Mouse (Mus musculus) lung, adult 2 months (tissue): Measurements from ENCODE around the gene Cdkn1c. TPM values are rescaled to one million over a fixed set of nuclear protein-coding genes. Genes with fewer than 3 reads are reported as not detected.

Source experiments
- DNase-seq: peaks from one replicate; pipeline ENCODE4 v3.0.0; 2022
- H3K4me1 ChIP-seq: fragments of 200-500 bp; 2 replicates; pipeline ENCODE4 v1.6.1; 2011; ENCODE audit warnings: low read length; ENCODE audit not compliant: control insufficient read depth, insufficient read depth
- H3K4me3 ChIP-seq: fragments of 200-500 bp; replicated peaks from 2 replicates; pipeline ENCODE3; 2011; ENCODE audit warnings: low read depth, mild to moderate bottlenecking, control low read depth, low read length; ENCODE audit errors: extremely low read depth
- CTCF ChIP-seq: fragments of 200-500 bp; IDR thresholded peaks from 2 replicates; pipeline ENCODE4 v1.5.1; 2011; ENCODE audit warnings: mild to moderate bottlenecking, low read length, control low read depth; ENCODE audit not compliant: insufficient read depth
- POLR2A ChIP-seq: fragments of 200-500 bp; IDR thresholded peaks from 2 replicates; pipeline ENCODE4 v1.6.1; 2011; ENCODE audit warnings: low read depth, mild to moderate bottlenecking, control low read depth, low read length, borderline replicate concordance; ENCODE audit errors: extremely low read depth
- WGBS: fragments of 180-500 bp; shearing (Covaris S2); methylation state at CpG from one replicate; pipeline ENCODE4 v1.1.7; 2018; 5-methylcytosine and 5-hydroxymethylcytosine counted together
- polyA plus RNA-seq: library from polyadenylated mRNA; depleted of rRNA; stranded (reverse); fragments of >200 nt; gene quantifications from 2 replicates; pipeline ENCODE4 v1.2.3, GENCODE M21; 2012

Gene Cdkn1c
- polyA plus RNA-seq, 1 experiment = 31.6 TPM

DNA sequence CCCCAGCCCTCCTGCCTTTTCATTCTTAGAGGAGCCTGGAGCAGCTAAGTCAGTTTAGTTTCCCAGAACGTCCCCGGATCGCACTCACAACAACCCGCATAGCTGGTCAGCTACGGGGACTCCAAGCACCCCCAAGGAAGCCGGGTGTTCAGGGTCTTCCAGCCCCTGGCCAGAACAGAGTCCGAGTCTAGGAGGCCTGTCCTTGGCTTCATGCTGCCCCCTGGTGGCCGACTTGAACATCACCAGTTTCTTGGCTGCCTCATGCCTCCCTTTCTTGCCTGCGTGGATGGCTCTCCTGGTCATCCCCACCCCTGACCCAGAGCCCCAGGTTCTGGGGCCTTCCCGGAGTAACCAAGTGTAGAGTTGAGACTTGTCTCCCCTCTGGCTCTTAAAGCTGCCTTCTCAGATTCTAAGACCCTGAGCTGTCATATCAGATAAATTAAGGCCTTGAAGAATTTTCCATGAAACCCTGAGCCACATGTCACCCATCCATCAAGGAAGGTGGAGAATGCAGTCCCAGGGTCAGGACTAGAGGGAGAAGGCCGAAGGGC lies 3.1 kb upstream of the Cdkn1c start:
- TF ChIP-seq POLR2A = no peak
- peak; percentile 90 for TF ChIP-seq CTCF
- H3K4me3 ChIP-seq = no peak overlapping the region
- H3K4me1 ChIP-seq = peaks cover 4% of the 10 kb centered on the region; the same call in 1 of the 2 replicates
- peak; percentile 85 for DNase-seq
- WGBS = 29% methylated on average over 11 of the region's 11 CpGs

DNA sequence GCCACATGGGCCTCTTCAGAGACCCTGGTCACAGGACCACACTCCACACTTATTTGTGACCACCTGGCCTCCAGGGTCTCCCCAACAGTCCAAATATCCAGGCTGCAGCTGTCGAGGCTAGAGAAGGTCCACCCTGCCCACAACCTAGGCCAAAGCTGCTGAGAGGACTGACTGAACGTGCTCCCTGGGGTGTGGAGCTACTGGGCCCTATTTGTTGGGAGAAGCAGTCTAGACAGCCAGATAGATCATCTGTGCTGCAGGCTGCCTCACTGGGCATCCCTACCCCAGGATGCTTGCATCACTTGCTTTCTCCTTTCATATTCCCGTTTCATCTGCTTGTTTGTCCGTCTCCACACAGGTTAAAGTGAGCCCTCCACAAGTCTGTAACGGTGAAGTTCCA lies 1.7 kb upstream of the Cdkn1c start:
- no peak for DNase-seq
- no peak for TF ChIP-seq POLR2A
- WGBS = 84% methylated on average over 5 of the region's 5 CpGs
- Histone ChIP-seq H3K4me3 (no peak overlapping the region), H3K4me1 (peaks cover 4% of the 10 kb centered on the region; the same call in 1 of the 2 replicates)

DNA sequence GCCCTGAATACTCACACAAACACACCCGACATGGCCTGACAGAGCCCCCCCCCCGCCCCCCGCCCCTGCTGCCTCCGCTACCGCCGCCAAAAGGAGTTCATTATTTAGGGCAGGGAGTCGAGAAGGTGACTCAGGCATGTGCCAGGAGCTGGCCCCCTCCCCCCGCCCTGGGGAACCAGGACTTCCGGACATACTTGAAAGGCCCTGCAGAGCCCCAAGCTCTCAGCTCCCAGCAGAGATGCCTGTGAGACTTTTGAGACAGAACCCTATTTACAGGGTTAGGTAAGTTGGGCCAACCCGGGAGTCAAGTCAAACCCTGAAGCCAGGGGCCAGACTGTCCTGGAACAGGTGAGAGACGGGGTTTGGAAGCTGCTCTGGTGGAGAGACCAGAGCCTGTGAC lies 1.1 kb upstream of the Cdkn1c start:
- no peak overlapping the region for H3K4me3 ChIP-seq
- no peak for DNase-seq
- peaks cover 4% of the 10 kb centered on the region; the same call in 1 of the 2 replicates for H3K4me1 ChIP-seq
- 49% methylated on average over 11 of the region's 11 CpGs for WGBS
- no peak for TF ChIP-seq CTCF
- TF ChIP-seq POLR2A = no peak

DNA sequence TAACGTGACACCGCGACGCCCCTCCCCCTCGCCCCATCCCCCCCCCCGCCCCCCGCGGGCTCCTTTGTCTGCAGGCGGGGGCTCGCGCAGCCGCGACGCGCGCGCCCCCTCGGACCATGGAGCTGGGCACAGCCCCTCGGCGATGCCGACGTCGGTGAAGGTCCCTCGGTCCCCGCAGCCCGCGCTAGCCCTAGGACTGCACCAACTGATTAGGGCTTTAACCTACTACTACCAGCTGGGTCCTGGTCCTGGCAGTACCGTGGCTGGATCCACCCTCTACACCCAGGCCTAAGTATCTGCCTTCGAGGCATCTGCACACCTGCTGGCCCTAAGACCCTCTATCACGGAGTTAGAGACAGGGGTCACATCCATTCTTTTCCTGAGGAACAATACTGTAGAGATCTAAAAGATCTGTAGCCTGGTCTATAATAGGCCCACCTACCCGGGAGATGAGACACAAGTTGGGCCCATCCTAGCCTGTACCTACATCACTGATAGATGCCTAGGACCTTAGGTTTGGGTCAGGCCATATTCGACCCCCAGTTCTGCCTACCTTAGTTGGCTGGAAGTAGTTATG lies 532 bp upstream of the Cdkn1c start:
- WGBS = 43% methylated on average over 14 of the region's 32 CpGs
- TF ChIP-seq POLR2A (no peak), CTCF (no peak)
- H3K4me1 ChIP-seq = peaks cover 4% of the 10 kb centered on the region; the same call in 1 of the 2 replicates

DNA sequence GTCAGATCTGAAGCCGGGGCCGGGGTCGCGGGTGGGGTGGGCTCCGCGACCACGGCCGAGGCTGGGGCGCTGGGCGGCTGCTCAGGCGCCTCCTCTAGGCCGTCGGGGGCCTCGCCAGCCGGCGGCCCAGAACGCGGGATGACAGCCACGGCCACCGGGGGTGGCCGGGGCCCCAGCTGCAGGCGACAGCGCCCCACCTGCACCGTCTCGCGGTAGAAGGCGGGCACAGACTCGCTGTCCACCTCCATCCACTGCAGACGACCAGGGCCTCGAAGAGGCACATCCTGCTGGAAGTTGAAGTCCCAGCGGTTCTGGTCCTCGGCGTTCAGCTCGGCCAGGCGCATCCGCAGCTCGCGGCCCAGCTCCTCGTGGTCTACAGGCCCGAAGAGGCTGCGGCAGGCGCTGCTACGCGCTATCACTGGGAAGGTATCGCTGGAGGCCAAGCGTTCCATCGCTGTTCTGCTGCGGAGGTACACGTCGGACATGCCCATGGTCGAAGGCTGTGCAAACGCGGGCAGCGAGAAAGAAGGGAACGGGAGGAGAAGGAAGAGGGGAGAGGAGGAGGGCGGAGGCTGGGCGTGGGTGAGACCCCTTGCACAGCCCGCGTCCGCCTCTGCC lies 524 bp downstream of the Cdkn1c start:
- no peak for DNase-seq
- 43% methylated on average over 59 of the region's 60 CpGs for WGBS
- Histone ChIP-seq H3K4me3 (peak overlapping the region; percentile 53), H3K4me1 (peaks cover 4% of the 10 kb centered on the region; the same call in 1 of the 2 replicates)
- TF ChIP-seq POLR2A = no peak
- no peak for TF ChIP-seq CTCF

More for the DNA sequence above, 532 bp upstream of the Cdkn1c start:
- DNase-seq = peak; percentile 30
- H3K4me3 ChIP-seq = peak overlapping the region; percentile 42

DNA sequence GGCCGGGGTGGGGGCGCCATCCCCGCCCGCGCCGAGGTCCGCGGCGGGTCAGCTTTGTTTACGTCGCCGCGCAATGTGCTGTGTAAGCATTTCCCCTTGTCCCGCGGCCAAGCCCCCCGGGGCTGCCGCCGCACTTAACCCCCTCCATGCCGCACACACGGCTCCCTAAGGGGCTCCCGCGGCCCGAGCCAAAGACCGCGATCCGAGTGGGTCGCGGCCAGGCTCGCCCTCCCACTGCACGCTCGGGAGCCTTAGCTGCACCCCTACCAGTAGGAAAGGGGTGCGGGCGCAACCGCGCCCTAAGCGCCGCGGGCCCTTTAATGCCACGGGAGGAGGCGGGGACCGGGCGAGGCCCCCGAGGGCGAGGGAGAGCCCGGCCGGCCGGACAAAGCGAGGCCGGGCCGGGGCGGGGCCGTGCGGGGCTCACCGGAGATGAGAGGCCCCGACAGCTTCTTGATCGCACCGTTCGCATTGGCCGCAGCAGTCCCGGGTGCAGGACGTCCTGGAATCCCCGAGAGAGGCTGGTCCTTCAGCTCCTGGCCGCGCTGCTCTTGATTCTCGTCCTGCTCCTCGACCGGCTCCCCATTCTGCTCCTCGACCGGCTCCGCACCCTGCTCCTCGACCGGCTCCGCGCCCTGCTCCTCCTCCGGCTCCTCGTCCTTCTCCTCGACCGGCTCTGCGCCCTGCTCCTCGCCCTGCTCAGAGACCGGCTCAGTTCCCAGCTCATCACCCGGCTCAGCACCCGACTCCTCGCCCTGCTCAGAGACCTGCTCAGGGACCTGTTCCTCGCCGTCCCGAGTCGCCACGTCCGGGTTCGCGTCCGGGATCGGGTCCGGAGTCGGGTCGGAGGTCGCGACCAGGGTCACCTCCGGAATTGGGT lies 1.3 kb downstream of the Cdkn1c start:
- Histone ChIP-seq H3K4me1 (peaks cover 4% of the 10 kb centered on the region; the same call in 1 of the 2 replicates), H3K4me3 (peak overlapping the region; percentile 59)
- 26% methylated on average over 99 of the region's 100 CpGs for WGBS
- no peak for TF ChIP-seq POLR2A
- TF ChIP-seq CTCF = no peak
- DNase-seq = peak; percentile 42

DNA sequence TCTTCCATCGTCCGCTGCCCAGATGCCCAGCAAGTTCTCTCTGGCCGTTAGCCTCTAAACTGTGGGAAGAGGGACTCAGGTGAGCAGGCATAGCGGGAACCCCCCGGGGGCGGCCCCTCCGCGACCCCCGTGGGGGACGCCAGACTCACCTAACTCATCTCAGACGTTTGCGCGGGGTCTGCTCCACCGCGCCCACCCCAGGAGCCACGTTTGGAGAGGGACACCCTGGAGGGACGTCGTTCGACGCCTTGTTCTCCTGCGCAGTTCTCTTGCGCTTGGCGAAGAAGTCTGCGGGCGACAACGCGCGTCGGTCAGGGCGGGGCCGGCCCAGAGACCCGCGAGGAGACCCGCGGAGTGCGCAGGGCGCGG lies 1.9 kb downstream of the Cdkn1c start:
- no peak for DNase-seq
- 16% methylated on average over 38 of the region's 38 CpGs for WGBS
- TF ChIP-seq POLR2A (no peak), CTCF (no peak)
- H3K4me3 ChIP-seq = peak overlapping the region; percentile 59
- H3K4me1 ChIP-seq = peaks cover 4% of the 10 kb centered on the region; the same call in 1 of the 2 replicates

DNA sequence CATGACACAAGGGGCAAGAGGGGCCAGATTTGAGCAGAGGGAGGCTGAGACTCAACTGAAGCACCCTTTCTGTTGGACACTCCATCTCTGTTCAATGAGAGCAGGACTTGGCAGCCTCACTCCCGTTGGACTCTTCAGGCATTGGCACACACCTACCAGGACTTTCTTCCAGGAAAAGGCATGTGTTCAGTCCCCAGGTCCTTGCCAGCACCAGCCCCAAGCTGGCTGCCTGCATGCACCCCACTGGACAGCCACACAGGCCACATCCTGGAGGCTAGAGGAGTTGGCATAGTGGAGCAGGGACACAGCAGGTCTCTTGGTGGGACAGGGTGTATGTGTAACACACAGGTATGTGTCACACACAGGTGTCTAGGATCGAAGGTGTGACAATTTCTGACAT lies 13.7 kb downstream of the Cdkn1c start:
- H3K4me1 ChIP-seq = no peaks in the 10 kb centered on the region
- no peak overlapping the region for H3K4me3 ChIP-seq
- 73% methylated on average over 2 of the region's 2 CpGs for WGBS
- no peak for TF ChIP-seq CTCF
- no peak for TF ChIP-seq POLR2A
- DNase-seq = no peak

DNA sequence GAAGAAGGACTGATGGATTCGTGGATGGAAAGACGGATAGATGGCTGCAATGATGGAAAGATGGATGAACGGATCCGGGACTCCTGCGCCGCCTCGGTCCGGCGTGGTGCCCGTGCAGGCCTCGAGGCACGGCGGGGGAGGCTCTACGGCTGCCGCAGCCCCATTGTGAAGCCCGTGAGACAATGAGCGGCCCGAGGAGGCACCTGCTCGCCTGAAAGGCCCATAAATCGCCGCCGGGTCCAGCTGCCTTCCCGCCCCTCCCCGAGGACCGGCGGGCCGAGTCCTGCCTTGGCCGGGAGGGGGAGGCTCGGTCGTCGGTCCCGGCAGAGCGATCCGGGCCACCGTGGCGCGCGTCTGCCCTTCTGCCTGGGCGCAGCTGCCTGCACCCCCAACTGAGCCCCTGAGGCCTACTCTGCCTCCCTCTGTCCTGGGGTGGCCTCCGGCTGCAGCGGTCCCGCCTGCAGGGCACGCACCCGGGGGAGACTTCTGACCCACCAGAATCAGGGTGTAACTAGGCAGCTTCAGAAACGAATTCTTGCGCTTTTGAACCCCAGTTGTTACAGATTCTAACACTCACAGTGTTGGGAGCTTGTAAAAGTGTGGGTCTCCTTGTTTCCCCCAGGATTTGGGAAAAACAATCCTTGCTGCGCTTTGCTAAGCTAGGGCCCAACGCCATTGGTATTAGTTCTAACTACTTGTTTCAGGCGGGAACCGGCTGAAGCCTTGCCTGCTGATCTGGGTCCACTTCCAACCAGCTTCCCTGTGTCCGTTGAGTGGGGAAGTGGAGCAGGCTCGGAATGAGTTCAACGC lies 15.0 kb downstream of the Cdkn1c start:
- whole genome bisulfite sequencing = 15% methylated on average over 53 of the region's 53 CpGs
- TF ChIP-seq POLR2A = no peak
- no peak for TF ChIP-seq CTCF
- Histone ChIP-seq H3K4me3 (no peak overlapping the region), H3K4me1 (no peaks in the 10 kb centered on the region)
- DNase-seq = no peak
